Mouse (Mus musculus) myocyte (in vitro differentiated cells): ENCODE data around the gene Cd160. TPM values are rescaled to one million over a fixed set of nuclear protein-coding genes. Genes with fewer than 3 reads are reported as not detected.

Source experiments
- H3K27me3 ChIP-seq: one replicate; pipeline ENCODE4 v1.6.1; 2011; ENCODE audit not compliant: control insufficient read depth, insufficient read depth, insufficient read length
- H3K36me3 ChIP-seq: one replicate; pipeline ENCODE4 v1.6.1; 2011; ENCODE audit not compliant: control insufficient read depth, insufficient read depth
- H3K4me2 ChIP-seq: one replicate; pipeline ENCODE4 v1.6.1; 2011; ENCODE audit warnings: low read depth, control low read depth
- H3K4me3 ChIP-seq: one replicate; pipeline ENCODE4 v1.5.1; 2011; ENCODE audit warnings: mild to moderate bottlenecking, control low read depth, moderate library complexity
- H3K79me2 ChIP-seq: one replicate; pipeline ENCODE4 v1.6.1; 2011; ENCODE audit not compliant: control insufficient read depth, insufficient read depth
- H3ac ChIP-seq: one replicate; pipeline ENCODE4 v1.6.1; 2011; ENCODE audit not compliant: control insufficient read depth, insufficient read length
- CEBPB ChIP-seq: IDR thresholded peaks from 2 replicates; pipeline ENCODE4 v1.6.1; 2011; ENCODE audit warnings: mild to moderate bottlenecking, moderate library complexity; ENCODE audit not compliant: poor library complexity, insufficient read depth, severe bottlenecking
- E2F4 ChIP-seq: IDR thresholded peaks from one replicate; pipeline ENCODE4 v1.6.1; 2011; ENCODE audit warnings: mild to moderate bottlenecking, control low read depth, moderate library complexity; ENCODE audit not compliant: insufficient read depth
- MAX ChIP-seq: IDR thresholded peaks from one replicate; pipeline ENCODE4 v1.6.1; 2011; ENCODE audit warnings: low read depth, mild to moderate bottlenecking, control low read depth
- MYOD1 ChIP-seq, 3 experiments: IDR thresholded peaks; one replicate each; pipeline ENCODE4 v1.6.1; 2011; ENCODE audit warnings: control low read depth in 2 of 3, low read depth in 2 of 3, mild to moderate bottlenecking in 2 of 3, moderate library complexity in 1 of 3; ENCODE audit not compliant: insufficient read length in 2 of 3, control insufficient read depth in 1 of 3
- MYOG ChIP-seq, 3 experiments: IDR thresholded peaks; one replicate each; pipeline ENCODE4 v1.6.1; 2011; ENCODE audit warnings: control low read depth in 2 of 3, low read depth in 2 of 3, mild to moderate bottlenecking in 2 of 3; ENCODE audit not compliant: insufficient read length in 2 of 3, control insufficient read depth in 1 of 3, insufficient read depth in 1 of 3
- POLR2A ChIP-seq: IDR thresholded peaks from one replicate; pipeline ENCODE4 v1.6.1; 2011; ENCODE audit warnings: low read depth, mild to moderate bottlenecking, control low read depth, moderate library complexity; ENCODE audit not compliant: insufficient read length
- POLR2AphosphoS2 ChIP-seq: IDR thresholded peaks from one replicate; pipeline ENCODE4 v1.6.1; 2011; ENCODE audit warnings: low read depth, control low read depth; ENCODE audit not compliant: insufficient read length
- REST ChIP-seq: IDR thresholded peaks from one replicate; pipeline ENCODE4 v1.6.1; 2011; ENCODE audit warnings: mild to moderate bottlenecking, control low read depth, moderate library complexity; ENCODE audit not compliant: insufficient read depth, insufficient read length
- SRF ChIP-seq: IDR thresholded peaks from one replicate; pipeline ENCODE4 v1.6.1; 2011; ENCODE audit warnings: low read depth; ENCODE audit not compliant: control insufficient read depth, insufficient read length
- TCF12 ChIP-seq: IDR thresholded peaks from one replicate; pipeline ENCODE4 v1.6.1; 2011; ENCODE audit warnings: mild to moderate bottlenecking, control low read depth; ENCODE audit not compliant: poor library complexity, insufficient read depth, severe bottlenecking
- TCF3 ChIP-seq: IDR thresholded peaks from one replicate; pipeline ENCODE4 v1.6.1; 2011; ENCODE audit warnings: low read depth, control low read depth; ENCODE audit not compliant: insufficient read length
- USF1 ChIP-seq: IDR thresholded peaks from one replicate; pipeline ENCODE4 v1.6.1; 2011; ENCODE audit warnings: low read depth, mild to moderate bottlenecking, control low read depth, moderate library complexity
- polyA plus RNA-seq: library from polyadenylated mRNA; unstranded; fragments of >200 nt; fragmentation: generic; extraction: Trizol; gene quantifications from one replicate; pipeline ENCODE4 v1.2.1, GENCODE M21; 2012; ENCODE audit warnings: missing spikeins

Cd160 gene
- polyA plus RNA-seq, 1 experiment: 0.06 TPM

- no peaks in the 10 kb centered on the region for H3K27me3 ChIP-seq
- H3K36me3 ChIP-seq: no peaks in the 10 kb centered on the region
- no peak overlapping the region for H3K4me3 ChIP-seq
- no peak overlapping the region for H3ac ChIP-seq
- H3K79me2 ChIP-seq: no peaks in the 10 kb centered on the region
- TF ChIP-seq MYOG (IDR thresholded peaks at IDR 0.05; ENCODE audit: control insufficient read depth in 1 of 3, insufficient read depth in 1 of 3, insufficient read length in 2 of 3, low read depth in 2 of 3): no peak
- TF ChIP-seq TCF12: no peak
- no peak for TF ChIP-seq TCF3
- TF ChIP-seq CEBPB: no peak
- TF ChIP-seq POLR2A: no peak
- no peak for TF ChIP-seq MYOD1 (IDR thresholded peaks at IDR 0.05; ENCODE audit: control insufficient read depth in 1 of 3, insufficient read length in 2 of 3, low read depth in 2 of 3)
- no peak for TF ChIP-seq USF1
- TF ChIP-seq E2F4: no peak
- no peak for TF ChIP-seq REST
- no peak for TF ChIP-seq MAX
- TF ChIP-seq POLR2AphosphoS2: no peak
- no peak for TF ChIP-seq SRF
- H3K4me2 ChIP-seq: peak overlapping the region; percentile 79
Measured at GRCm38 (mm10) chr3:96813591-96814244, 15.4 kb downstream of the Cd160 start.

- H3K36me3 ChIP-seq: no peaks in the 10 kb centered on the region
- no peak overlapping the region for H3ac ChIP-seq
- H3K27me3 ChIP-seq: no peaks in the 10 kb centered on the region
- no peak overlapping the region for H3K4me3 ChIP-seq
- TF ChIP-seq MYOD1 (IDR thresholded peaks at IDR 0.05; ENCODE audit: control insufficient read depth in 1 of 3, insufficient read length in 2 of 3, low read depth in 2 of 3): peak; percentile 10 to 90 (median 70)
- TF ChIP-seq TCF12: no peak
- no peak for TF ChIP-seq USF1
- TF ChIP-seq REST: no peak
- peak in 2 of 3 experiments; percentile 38 to 69 for TF ChIP-seq MYOG (IDR thresholded peaks at IDR 0.05; ENCODE audit: control insufficient read depth in 1 of 3, insufficient read depth in 1 of 3, insufficient read length in 2 of 3, low read depth in 2 of 3)
- peak overlapping the region; percentile 79 for H3K4me2 ChIP-seq
- no peaks in the 10 kb centered on the region for H3K79me2 ChIP-seq
Measured at GRCm38 (mm10) chr3:96813106-96813505, 16.0 kb downstream of the Cd160 start.

DNA sequence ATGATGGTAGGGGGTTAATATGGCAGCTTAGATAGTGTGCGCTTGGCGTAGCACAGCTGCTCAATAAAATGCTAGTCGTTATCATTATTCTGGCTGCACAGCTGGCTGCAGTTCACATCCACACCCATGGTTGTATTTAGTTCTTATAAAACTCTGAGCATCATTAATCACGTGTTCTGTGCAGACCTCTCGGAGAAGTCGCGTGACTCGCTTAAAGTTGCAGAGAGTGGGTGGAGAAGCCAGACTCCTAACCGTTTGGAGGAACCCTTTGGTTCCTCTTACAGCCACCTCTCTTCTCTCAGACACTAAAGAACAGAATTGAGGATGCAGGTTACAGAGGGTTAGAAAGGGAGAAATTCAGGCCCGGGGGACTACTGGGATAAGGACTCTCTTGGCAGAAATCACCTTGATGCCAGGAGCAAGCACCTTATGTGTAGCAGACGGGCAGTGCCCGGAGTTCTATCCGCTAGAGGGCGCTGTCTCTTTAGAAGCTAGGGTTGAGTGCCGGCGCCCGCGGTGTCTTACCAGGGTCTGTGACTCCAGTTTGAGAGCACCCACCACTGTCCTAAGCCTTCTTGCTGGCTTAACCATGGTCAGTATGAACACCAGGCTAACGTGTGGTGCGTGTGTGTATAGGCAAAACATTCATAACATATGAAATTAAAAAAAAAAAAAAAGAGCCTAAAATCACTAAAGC is 16.6 kb downstream of the Cd160 start:
- Histone ChIP-seq H3K4me3 (no peak overlapping the region), H3K4me2 (peak overlapping the region; percentile 79), H3K79me2 (no peaks in the 10 kb centered on the region), H3K36me3 (no peaks in the 10 kb centered on the region), H3K27me3 (no peaks in the 10 kb centered on the region), H3ac (no peak overlapping the region)
- TF ChIP-seq REST: no peak
- no peak for TF ChIP-seq SRF
- no peak for TF ChIP-seq MAX
- TF ChIP-seq POLR2AphosphoS2: no peak
- TF ChIP-seq USF1: no peak
- no peak for TF ChIP-seq POLR2A
- no peak for TF ChIP-seq E2F4
- no peak for TF ChIP-seq CEBPB

- Histone ChIP-seq H3K4me3 (no peak overlapping the region), H3K36me3 (no peaks in the 10 kb centered on the region), H3ac (no peak overlapping the region), H3K4me2 (no peak overlapping the region), H3K27me3 (no peaks in the 10 kb centered on the region), H3K79me2 (no peaks in the 10 kb centered on the region)
- no peak for TF ChIP-seq USF1
- TF ChIP-seq CEBPB: no peak
- TF ChIP-seq TCF12: no peak
- TF ChIP-seq POLR2A: no peak
- TF ChIP-seq SRF: no peak
- no peak for TF ChIP-seq E2F4
- TF ChIP-seq POLR2AphosphoS2: no peak
- TF ChIP-seq TCF3: no peak
- no peak for TF ChIP-seq REST
- no peak for TF ChIP-seq MAX
- no peak for TF ChIP-seq MYOD1 (IDR thresholded peaks at IDR 0.05; ENCODE audit: control insufficient read depth in 1 of 3, insufficient read length in 2 of 3, low read depth in 2 of 3)
- TF ChIP-seq MYOG (IDR thresholded peaks at IDR 0.05; ENCODE audit: control insufficient read depth in 1 of 3, insufficient read depth in 1 of 3, insufficient read length in 2 of 3, low read depth in 2 of 3): no peak
Measured at GRCm38 (mm10) chr3:96811232-96811631, 17.9 kb downstream of the Cd160 start.

DNA sequence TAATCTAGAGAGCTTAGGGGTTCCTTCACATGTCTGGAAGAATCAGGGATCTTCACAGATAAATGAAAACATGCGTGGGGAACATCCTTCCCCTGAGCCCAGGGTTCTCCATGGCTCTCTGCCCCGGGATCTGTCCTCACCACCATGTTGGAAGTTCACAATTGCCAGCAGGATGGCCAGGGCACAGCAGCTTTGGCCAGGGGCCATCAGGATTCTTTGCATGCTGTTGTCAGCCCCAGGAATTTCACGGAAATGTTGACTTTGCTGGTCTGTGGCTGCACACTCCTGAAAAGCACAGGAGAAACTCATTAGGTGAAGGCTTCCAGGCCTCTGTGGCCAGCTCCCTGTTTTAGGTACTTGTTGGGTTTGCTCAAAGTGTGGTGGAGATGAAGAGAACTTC is 20.5 kb downstream of the Cd160 start:
- Histone ChIP-seq H3K36me3 (no peaks in the 10 kb centered on the region), H3ac (no peak overlapping the region), H3K27me3 (no peaks in the 10 kb centered on the region), H3K4me3 (no peak overlapping the region), H3K79me2 (no peaks in the 10 kb centered on the region), H3K4me2 (no peak overlapping the region)
- TF ChIP-seq SRF: no peak
